Mouse (Mus musculus): Measurements from ENCODE around the gene Dclre1b.
"Not testable (repeated sequence)": the region's sequence is repeated elsewhere in the genome, so short reads cannot be mapped to it uniquely, and the experiment has no call there.

The Dclre1b gene

GRCm38 (mm10) chr3:103808891-103809798, at the start of gene Dclre1b, which contains the start of the genes Ap4b1 and Gm43064:
TSS of gene Dclre1b (minus strand) at chr3:103809444.
TSS of gene Ap4b1 (plus strand) at chr3:103809520.
TSS of gene Gm43064 (plus strand) at chr3:103809573.
- peak; percentile 86 for DNase-seq (ENCODE audit: low read depth, low spot score)

GRCm38 (mm10) chr3:103857977-103858563, 48.8 kb upstream of the Dclre1b start:
- no peak for DNase-seq (ENCODE audit: low read depth, low spot score)

GRCm38 (mm10) chr3:103857036-103857805, 48.0 kb upstream of the Dclre1b start:
- no peak for DNase-seq (ENCODE audit: low read depth, low spot score)

- DNase-seq (ENCODE audit: low read depth, low spot score), result no peak
These were observed 44.6 kb upstream of the Dclre1b start for GRCm38 (mm10) chr3:103853804-103854203.

- peak; percentile 16 for DNase-seq (ENCODE audit: low read depth, low spot score)
These were observed 43.5 kb upstream of the Dclre1b start for GRCm38 (mm10) chr3:103852565-103853299.

GRCm38 (mm10) chr3:103851882-103852281, 42.6 kb upstream of the Dclre1b start:
- no peak for DNase-seq (ENCODE audit: low read depth, low spot score)

GRCm38 (mm10) chr3:103851481-103851880, 42.2 kb upstream of the Dclre1b start:
- no peak for DNase-seq (ENCODE audit: low read depth, low spot score)

- DNase-seq (ENCODE audit: low read depth, low spot score), result no peak
These were observed 41.6 kb upstream of the Dclre1b start for GRCm38 (mm10) chr3:103850644-103851363.

- not testable (repeated sequence) for DNase-seq (ENCODE audit: low read depth, low spot score)
These were observed 31.7 kb upstream of the Dclre1b start for GRCm38 (mm10) chr3:103840946-103841345.

- not testable (repeated sequence) for DNase-seq (ENCODE audit: low read depth, low spot score)
These were observed 31.0 kb upstream of the Dclre1b start for GRCm38 (mm10) chr3:103840195-103840594.

GRCm38 (mm10) chr3:103839711-103840110, 30.5 kb upstream of the Dclre1b start:
- DNase-seq (ENCODE audit: low read depth, low spot score), result no peak

GRCm38 (mm10) chr3:103836453-103836852, 27.2 kb upstream of the Dclre1b start:
- no peak for DNase-seq (ENCODE audit: low read depth, low spot score)

GRCm38 (mm10) chr3:103835951-103836310, 26.7 kb upstream of the Dclre1b start:
- DNase-seq (ENCODE audit: low read depth, low spot score), result no peak

- no peak for DNase-seq (ENCODE audit: low read depth, low spot score)
These were observed 26.2 kb upstream of the Dclre1b start for GRCm38 (mm10) chr3:103835272-103835950.

GRCm38 (mm10) chr3:103834001-103834400, 24.8 kb upstream of the Dclre1b start:
- DNase-seq (ENCODE audit: low read depth, low spot score), result no peak

GRCm38 (mm10) chr3:103832426-103832825, 23.2 kb upstream of the Dclre1b start, which contains the start of gene Bcl2l15:
TSS of gene Bcl2l15 (plus strand) at chr3:103832601.
- no peak for DNase-seq (ENCODE audit: low read depth, low spot score)

GRCm38 (mm10) chr3:103831146-103831545, 21.9 kb upstream of the Dclre1b start:
- no peak for DNase-seq (ENCODE audit: low read depth, low spot score)

GRCm38 (mm10) chr3:103830681-103831080, 21.4 kb upstream of the Dclre1b start:
- not testable (repeated sequence) for DNase-seq (ENCODE audit: low read depth, low spot score)

- no peak for DNase-seq (ENCODE audit: low read depth, low spot score)
These were observed 19.8 kb upstream of the Dclre1b start for GRCm38 (mm10) chr3:103829036-103829435.

GRCm38 (mm10) chr3:103827548-103827947, 18.3 kb upstream of the Dclre1b start:
- no peak for DNase-seq (ENCODE audit: low read depth, low spot score)

Measured in retina, adult 2 months (tissue).